Comparison of ENCODE assay signal across 12 mouse cellular contexts in genomic region chr4:7222922-7223321, GRCm38 (mm10).
"Had no signal": no experiment of that assay in that cellular context is flagged by ENCODE, and none has a peak within 500 bp of the region (broad histone marks: within the 10 kb centered on the region; RNA-seq: fewer than 3 reads in every experiment).

No protein-coding gene starts in this region.

- H3K9ac ChIP-seq: liver, embryonic 15.5 days; stomach, embryonic 15.5 days had no signal

- H3K9me3 ChIP-seq: limb, embryonic 10.5 days; liver, embryonic 15.5 days; stomach, embryonic 15.5 days had no signal

- H3K27me3 ChIP-seq: liver, embryonic 15.5 days; stomach, embryonic 15.5 days had no signal

- H3K4me3 ChIP-seq: limb, embryonic 10.5 days; liver, embryonic 15.5 days; stomach, embryonic 15.5 days had no signal

- H3K27ac ChIP-seq: limb, embryonic 10.5 days; liver, embryonic 15.5 days; stomach, embryonic 15.5 days had no signal

- DNase-seq: kidney, adult 11 months; kidney, postnatal 14 days; lung, adult 2 months; lung, postnatal 36 days; right cerebral cortex, postnatal 14 days; thymus, adult 2 months; thymus, postnatal 25 days had no signal

- ATAC-seq: lung, postnatal 0 days had no signal

- H3K4me1 ChIP-seq: limb, embryonic 10.5 days; liver, embryonic 15.5 days; stomach, embryonic 15.5 days had no signal

- H3K4me2 ChIP-seq: liver, embryonic 11.5 days; liver, embryonic 15.5 days; stomach, embryonic 15.5 days had no signal

- H3K36me3 ChIP-seq: limb, embryonic 10.5 days; liver, embryonic 15.5 days; stomach, embryonic 15.5 days had no signal
